Mouse (Mus musculus): ENCODE measurements around the gene 1700029I15Rik.

1700029I15Rik gene

DNA sequence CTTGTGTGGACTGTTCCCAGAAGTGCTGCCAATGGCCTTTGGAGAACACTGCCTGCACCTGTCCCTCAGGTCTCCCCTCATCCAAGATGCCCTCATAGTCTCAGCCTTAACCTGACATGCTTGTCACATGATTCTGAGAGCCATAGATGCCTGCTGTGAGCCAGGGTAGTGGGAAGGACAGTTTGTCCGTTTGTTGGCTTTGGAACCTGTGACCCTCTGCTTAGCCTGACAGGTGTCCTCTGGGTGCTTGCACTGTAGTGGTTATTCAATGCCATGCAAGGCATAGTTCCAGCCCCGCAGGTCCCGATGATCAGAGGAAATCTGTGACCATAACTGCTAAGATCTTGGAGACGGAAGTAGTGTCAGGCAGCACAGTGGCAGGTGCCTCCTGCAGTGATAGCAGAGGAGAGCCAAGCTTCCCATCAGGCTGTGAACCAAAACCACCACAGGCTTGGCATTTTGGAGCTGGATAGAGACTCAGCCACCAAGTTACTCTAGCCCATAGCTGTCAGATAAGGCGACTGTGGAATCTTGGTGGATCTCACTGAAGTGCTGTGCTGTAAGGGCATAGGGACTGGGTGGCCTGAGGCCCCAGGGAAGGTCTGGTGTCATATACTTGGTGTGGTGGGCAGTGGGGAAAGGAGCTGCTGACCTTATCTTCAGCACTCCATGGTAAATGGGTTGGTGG, at the start of gene 1700029I15Rik:
Gene 1700029I15Rik (plus strand): TSS at position 638 of the 688 bp plus-strand sequence.
- in situ Hi-C loops (cut with MboI, MseI) = no loop called here

DNA sequence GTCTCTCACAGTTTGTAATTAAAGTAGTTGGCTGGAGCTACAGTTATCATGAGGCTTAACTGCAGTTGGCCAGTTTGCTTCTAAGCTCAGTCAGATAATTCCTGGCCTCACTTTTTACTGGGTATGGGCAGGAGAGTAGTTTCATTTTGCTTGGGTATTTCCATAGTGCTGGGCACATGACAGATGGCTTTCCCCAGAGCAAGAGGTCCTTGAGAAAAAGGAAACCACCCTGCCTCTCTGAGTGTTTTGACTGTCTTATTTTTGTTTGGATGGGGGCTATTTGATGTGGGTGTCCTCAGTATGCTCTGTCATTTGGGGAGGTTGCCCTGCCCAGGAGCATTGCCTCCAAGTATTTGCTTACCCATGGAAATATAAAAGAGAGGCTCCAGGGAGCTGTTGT, 39.9 kb upstream of the 1700029I15Rik start:
- in situ Hi-C loops (cut with MboI, MseI) = no loop called here

DNA sequence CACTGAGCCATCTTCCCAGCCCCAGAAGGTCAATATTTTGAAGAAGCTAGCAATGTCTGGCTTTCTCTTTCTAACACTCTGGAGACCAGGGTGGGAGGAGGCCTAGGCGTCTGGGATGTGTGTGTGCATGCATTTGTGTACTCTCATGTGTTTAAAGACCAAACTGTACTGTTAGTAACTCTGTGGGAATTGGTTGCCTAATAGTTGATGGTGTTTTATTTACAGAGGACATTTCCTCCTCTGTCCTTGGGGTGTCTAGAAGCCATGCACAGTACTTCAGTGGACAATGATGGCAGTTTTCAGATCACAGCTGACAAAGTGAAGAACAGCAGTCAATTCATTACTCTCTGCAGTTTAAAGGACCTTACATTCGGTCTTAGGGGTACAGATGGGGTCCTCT, 35.1 kb upstream of the 1700029I15Rik start:
- in situ Hi-C loops (cut with MboI, MseI) = no loop called here

DNA sequence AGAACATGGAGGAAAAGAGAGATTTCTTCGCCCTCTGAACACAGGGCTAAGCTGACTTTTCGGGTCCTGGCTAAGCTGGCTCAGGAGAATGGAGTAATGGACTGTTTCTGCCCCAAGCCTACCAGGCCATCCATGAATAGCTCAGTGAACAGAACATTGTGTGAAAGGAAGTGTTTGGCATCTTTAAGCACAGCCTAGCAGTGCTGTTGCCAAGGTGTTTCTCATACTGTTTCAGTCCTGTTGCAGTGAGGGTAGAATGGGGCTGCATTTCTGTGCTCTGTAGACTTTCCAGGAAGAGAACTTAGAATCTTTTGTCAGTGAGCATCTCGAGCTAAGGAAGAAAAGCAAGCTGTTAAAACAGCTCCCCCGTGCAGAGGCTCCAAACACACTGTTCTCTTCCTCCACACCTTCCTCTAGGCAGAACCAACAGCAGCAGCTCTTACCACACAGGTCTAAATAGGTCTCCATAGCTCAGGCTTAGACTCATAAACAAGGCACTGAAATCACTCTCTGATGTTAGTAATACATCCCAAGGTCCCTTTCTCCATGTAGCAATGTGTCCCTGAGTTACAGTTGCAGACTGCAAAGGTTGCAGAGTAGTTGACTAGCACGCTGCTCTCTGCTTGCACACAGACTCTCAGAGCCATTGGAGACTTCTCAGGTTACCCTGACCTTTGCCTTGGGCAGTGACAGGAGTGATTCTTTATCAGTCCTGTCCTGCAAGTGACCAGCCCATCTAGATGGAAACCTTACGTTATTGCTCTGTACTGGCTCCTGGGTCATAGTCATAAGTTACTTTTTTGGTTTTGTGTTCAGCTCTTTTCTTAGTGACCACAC, 32.5 kb upstream of the 1700029I15Rik start:
- in situ Hi-C loops (cut with MboI, MseI) = no loop called here

DNA sequence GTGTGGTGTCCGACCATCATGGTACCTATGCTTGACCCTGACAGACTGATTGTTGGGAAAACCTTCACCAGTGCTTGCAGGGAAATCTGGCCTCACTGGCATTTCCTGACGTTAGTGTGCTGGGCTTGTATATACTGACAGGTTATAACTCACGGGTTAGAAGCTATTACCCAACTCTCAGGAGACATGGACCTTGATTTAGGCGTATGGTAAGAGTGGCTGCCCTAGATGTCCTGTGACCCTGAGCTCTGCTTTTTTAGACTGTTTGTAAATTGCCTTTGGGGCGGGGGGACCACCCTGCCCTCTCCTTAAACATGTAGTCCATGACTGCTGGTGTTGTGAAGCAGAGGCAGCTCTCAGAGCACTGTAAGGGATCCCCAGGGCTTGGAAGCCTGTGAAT, 31.7 kb upstream of the 1700029I15Rik start:
- in situ Hi-C loops (cut with MboI, MseI) = no loop called here

DNA sequence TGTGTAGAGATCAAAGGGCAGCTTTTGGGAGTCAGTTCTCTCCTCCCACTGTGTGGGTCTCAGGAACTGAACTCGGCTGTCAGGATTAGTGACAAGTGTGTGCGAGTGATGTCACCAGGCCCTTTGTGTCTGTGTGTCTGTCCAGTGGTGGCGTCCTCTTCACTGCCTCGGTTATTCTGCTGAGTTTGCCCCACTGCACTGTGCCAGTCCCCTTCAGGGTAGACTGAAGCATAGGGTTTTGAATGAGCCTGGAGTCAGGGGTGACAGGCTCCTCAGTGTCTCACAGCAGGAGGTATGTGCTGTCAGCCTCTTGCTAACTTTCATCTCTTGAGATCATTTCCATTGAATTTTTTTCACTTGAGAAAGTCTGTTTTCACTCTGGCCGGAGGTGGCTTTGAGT, 28.9 kb upstream of the 1700029I15Rik start:
- in situ Hi-C loops (cut with MboI, MseI) = no loop called here

DNA sequence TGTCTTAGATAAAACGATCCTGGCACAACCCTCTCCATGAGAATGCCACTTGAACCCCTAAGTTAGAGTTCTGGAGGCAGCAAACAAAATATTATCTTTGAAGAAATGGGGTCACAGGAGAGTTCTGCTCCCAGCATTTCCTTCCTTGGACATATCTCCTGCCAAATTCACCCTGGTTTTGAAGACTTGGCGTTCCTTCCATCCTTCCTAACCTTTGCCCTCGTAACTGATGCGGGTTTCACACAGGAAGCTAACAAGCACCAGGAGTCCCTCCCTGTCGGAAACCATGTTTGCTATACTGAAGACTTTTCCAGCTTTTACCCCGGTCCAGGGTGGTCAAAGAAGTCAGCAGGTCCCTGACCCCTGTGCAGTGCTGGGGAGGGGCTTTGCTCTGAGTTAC, 28.1 kb upstream of the 1700029I15Rik start:
- in situ Hi-C loops (cut with MboI, MseI) = no loop called here

DNA sequence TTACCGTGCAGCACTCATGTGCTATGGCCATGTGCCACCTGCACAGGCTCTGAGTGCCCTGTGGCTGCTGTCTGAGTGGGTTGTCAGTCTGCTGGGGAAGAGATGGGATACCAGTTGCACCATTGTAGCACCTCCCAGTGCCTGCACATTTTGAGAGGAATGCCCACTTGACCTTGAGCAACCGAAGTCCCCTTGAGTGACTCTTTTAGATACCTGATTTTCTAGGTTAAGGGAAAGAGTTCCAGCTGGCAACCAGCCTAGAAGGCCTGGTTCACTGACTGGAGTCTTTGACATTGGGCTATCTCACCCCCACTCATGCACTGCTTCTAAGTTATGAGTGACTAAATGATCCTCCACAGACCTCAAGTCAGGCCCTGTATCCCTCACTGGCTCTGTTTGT, 23.0 kb upstream of the 1700029I15Rik start:
- in situ Hi-C loops (cut with MboI, MseI) = no loop called here

DNA sequence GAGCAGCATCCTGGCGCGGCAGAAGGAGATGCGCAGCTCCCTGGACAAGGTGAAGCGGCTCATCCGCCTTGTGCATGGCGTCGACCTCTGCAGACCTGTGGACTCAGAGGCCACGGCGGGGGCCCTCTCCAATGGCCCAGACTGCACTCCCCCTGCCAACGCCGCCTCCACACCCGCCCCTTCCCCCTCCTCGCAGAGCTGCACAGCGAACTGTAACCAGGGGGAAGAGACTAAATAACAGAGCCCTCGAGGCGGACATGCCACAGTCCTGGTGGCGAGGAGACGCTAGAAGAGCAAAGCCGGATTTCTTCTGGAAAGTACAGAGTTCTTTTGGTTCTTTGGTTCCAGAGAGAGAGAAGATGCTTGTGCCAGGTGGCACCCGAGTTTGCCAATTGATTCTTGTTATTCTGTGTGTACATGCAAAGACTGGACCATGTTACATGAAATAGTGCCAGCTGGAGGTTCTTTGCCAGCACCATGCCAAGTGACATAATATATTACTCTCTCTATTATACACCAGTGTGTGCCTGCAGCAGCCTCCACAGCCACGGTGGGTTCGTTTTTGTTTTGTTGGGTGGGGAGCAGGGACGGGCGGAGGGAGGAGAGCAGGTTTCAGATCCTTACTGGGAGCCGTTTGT, 22.0 kb upstream of the 1700029I15Rik start:
- in situ Hi-C loops (cut with MboI, MseI) = no loop called here

DNA sequence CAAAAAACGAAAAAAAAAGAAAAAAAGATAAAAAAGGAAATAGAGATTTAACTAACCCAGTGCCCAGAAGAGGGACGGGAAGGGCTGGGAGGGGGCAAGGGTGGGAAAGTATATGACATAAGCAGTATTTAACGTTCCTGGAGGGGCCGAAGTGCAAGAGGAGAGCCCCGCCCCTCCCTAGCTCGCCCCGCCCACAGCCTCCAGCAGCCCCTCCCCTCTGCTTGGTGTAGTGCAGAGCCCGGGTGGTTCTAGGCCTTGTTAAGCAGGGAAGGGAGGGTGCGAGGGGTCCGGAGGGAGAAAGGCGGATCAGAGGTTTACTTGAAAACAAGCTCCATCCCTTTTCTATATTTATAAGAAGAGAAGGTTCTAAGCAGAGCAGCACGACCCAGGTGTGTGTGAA, 21.4 kb upstream of the 1700029I15Rik start:
- in situ Hi-C loops (cut with MboI, MseI) = no loop called here

DNA sequence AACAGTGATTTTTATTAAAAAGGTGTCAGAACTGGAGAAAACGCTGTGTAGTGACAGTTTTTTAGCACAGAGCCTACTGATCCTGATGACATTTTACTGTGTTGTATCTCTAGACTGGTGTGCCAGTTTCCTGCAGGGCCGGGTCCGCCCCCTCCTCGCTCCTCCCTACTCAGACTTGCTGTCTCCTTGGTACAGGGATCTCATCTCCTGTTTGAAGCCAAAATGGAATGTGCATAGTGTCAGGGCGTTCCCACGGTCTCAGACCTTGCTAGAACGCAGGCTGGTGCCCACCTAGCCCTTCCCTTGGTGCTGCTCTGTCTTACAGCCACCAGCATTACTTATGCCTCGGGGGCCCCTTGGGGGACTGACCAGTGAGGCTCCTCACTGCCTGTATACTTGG, 20.5 kb upstream of the 1700029I15Rik start:
- in situ Hi-C loops (cut with MboI, MseI) = no loop called here

DNA sequence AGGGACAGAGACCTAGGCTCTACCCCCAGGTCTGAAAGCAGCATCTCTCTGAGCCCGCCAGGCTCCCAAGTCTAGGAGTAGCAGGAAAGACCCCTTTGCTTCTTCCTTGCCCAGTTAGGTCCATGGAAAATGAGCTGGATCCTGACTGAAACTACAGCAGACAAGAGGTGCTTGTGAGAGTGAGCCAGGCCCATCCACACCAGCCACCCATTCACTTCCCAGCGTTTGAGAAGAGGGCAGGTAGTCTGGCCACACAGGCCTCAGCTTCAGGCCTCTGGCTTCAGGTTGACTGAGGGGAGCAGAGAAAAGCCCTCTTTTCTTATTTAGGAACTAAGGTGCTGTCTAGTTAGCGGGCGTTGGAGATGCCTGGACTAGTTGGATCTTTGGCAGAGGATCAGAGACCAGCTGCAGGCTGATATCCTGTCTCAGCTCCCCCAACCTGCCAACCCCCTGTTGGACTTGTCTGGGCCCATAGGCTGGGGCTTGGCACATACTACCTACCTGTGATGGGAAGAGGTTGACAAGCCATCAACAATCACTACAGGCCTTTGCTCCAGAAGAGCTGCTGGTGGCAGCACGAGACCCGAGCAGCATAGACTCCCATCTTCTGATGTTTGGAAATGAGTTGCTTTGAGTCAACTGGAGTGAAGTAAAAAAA, 19.6 kb upstream of the 1700029I15Rik start:
- in situ Hi-C loops (cut with MboI, MseI) = no loop called here

DNA sequence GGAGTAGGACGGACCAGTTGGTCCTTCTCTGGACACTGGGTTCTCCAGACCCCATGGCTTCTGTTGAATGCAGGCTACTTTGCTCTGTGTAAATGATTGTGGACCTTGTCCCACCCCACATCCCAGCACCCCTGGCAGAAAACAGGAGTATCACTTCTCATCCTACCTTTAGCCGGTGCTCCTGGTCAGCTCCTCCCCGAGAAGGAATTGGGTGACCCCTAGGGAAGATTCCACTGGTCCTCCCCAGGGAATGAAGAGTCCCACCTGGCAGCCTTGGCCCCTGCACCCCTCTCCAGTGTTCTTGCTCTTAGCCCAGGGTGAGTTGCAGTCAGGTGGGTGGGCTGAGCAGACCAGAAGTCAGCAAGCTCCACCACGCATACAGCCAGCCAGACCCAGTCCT, 18.3 kb upstream of the 1700029I15Rik start:
- in situ Hi-C loops (cut with MboI, MseI) = no loop called here

DNA sequence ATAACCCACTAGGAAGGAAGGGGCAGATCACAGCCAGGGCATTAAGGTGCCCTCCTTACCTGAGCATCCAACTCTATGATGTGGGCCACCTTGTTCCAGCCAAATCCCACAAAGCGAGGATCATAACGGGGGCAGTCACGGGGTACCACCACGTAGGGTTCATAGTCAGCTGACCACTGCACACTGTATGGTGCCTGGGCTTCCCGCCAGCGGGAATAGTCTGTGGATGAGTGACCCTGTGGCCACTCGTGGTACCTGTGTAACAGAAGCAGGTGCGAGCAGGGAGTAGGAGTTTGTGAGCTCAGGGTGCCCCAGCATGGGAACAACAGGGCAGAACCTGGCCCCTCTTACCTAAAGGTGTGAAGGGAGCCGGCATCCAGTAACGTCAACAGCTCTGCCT, 16.8 kb upstream of the 1700029I15Rik start:
- in situ Hi-C loops (cut with MboI, MseI) = no loop called here

DNA sequence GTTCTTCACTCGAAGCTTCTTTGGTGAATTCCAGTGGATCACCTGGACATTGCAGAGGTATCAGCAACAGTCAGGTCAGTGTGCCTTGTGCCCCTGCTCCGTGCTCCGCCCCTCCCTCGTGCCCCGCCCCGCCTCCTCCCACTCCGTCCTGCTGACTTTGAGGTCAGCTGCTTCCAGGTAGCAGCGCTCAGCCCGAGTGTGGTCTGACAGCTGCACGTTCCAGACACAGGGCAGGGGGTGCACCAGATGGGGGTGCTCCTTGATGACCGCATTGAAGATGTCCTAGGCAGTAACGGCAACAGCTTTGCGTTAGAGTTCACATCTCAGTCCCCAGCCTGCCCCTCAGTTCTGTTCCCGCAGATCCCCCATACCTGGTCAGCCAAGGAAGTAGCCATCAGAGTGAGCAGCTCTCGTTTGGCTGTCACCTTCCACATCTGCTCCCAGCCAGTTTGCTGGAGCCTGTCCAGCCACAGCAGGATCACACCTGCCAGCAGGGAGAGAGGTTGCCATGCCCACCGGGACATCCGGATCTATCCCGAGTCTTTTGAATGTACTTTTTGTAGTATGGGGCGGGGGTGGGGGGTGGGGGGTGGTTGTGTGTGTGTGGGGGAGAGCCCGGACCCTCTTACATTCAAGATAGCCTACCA, 14.8 kb upstream of the 1700029I15Rik start:
- in situ Hi-C loops (cut with MboI, MseI) = no loop called here

DNA sequence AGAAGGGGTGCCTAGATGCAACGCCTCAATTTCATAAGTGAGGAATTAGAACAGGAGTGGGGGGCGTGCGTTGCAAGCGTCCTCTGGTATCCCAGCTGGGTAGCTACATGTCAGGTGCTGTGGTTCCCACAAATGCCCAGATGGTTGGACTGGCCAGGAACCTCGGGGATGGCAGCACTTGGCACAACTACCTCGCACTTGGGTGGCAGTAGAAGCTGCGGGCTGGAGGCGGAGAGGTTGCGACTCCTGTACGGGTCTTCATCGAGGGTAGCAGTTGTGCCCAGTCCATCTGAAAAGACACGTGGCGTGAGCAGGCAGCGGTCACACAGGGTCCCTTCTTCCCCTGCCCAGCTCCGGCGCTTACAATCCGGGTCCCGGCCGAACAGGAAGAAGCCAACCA, 12.0 kb upstream of the 1700029I15Rik start:
- in situ Hi-C loops (cut with MboI, MseI) = no loop called here

DNA sequence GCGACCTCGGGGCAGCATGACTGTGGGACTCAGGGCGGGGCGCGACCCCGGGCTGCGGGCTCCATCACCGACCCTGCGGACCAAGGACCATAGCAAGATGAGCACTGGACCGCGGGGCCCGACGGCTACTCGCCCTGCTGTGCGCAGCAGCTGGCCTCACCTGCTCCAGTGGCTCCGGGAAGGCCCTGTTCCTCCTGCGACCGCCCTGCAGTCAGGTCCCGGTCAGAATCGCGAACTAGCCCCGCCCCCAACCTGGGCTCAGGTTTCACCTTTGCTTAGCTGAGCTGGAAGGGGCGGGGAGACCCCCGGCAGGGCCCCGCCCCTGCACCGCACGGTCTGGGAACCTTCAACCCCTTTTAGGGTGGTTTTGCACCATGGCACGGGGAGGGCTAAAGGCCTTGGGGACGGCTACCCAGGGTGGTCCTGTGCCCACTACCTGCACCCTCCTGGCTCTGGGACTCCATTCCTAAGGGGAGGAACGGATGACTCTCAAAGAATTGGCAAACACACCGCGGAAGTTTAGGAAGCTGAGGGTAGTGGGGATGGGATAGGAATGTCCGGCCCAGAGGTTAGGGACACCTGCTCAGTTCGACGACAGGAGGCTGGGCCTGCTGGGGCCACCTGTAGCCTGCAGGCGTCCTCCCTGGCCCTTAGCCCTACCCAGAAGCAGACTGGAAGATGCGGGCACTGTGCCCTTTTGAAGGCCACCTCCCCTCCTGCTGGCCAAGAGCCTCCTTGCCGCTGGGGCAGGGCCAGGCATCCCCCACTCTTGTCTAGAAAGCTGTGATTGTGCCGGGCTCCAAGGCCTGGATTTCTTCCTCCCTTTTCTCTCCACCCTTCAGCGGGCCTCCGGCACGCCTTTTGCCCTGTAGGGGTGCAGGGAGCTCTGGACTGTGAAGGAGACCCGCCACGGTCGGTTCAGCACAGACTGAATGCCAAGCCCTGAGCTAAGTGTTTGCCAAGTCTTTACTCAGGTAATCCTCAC, 11.2 kb upstream of the 1700029I15Rik start:
- in situ Hi-C loops (cut with MboI, MseI) = no loop called here

DNA sequence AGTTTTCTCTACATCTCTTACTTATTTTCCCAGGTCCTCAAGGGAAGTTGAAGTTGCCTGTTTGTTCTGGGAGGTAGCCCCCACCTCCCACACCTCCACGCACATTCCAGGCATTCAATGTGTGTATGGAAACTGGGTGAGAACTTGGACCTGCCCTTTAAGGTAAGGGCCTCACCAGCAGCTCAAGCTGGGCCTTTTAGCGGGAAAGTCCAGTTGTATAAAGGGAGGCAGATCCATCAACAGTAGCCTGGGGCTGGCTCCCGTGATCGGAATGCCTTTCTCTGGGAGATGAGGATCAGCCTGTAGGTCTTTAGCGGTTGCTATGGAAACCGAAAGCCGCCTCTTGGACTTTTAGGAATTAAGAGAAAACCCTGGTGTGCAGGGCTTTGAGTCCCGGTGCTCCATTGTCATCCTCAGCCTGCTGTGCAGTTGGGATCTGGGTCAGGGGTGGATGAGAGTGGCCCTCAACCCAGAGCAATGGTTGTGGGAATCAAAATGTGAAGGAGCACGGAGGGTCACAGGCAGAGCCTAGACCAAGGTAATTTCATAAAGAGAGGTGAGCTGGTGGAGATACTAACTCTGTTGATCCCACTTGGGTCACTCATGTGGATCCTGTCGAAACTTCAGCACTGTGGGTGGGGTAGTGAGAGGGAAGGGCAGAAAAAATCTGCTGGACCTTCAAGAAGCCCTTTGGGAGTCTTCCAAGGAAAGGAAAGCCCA, 10.2 kb upstream of the 1700029I15Rik start:
- in situ Hi-C loops (cut with MboI, MseI) = no loop called here

DNA sequence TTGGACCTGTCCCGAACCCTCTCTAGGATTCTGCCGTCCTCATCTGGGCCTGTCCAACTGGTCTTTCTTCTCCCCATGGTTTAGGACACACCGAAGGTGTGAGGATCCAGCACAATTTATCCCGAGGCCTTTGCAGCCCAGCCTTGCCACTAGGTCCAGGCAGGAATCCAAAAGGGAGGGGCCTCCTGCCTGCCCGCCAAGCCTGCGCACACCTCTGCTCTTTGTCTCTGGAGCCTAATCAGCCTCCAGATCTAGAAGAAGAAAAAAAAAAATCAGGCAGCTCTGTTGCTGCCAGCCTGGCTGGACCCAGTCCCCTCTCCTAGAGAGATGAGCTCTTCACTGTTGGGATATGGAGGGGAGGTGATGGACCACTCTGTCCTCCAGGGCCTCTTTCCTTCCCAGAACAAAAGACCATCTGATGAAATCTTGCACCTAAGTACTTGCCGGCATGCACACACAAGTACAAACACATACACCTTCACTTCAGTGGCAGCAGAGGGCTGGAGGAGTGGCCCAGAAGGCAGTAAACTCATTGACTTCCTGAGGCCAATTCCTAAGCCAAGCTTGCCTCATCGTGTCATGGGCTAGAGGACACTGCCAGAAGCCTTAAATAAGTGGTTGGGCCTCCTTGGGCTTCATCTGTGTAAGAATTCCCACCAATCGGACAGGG, 9.4 kb upstream of the 1700029I15Rik start:
- in situ Hi-C loops (cut with MboI, MseI) = no loop called here
